Mouse (Mus musculus) cerebral cortex, adult 2 months (tissue): ENCODE measurements around the gene Tagap.

Experiments used
- WGBS: fragments of 180-500 bp; shearing (Covaris S2); methylation state at CpG from one replicate; pipeline ENCODE4 v1.1.7; 2018; 5-methylcytosine and 5-hydroxymethylcytosine counted together

Gene Tagap

GRCm38 (mm10) chr17:7968490-7968889, 42.7 kb downstream of the Tagap start:
- 93% methylated on average over 4 of the region's 5 CpGs for WGBS

GRCm38 (mm10) chr17:7969782-7970181, 44.0 kb downstream of the Tagap start:
- 69% methylated on average over 2 of the region's 6 CpGs for WGBS

GRCm38 (mm10) chr17:7983484-7983883, 57.7 kb downstream of the Tagap start:
- WGBS, result 63% methylated on average over 1 of the region's 2 CpGs
